Mouse (Mus musculus): ENCODE results near the gene Lzic. TPM values are rescaled to one million over a fixed set of nuclear protein-coding genes. Genes with fewer than 3 reads are reported as not detected.

The Lzic gene
- polyA plus RNA-seq, 1 experiment from 2014 or later: 43.9 TPM

GRCm38 (mm10) chr4:149525170-149525569 lies 40.1 kb downstream of the Lzic start:
- Histone ChIP-seq H3K9me3 (replicated peaks; ENCODE audit: control insufficient read depth, low read length) (no peaks in the 10 kb centered on the region), H3K36me3 (ENCODE audit: control insufficient read depth, insufficient read depth, low read length) (no peaks in the 10 kb centered on the region), H3K4me3 (ENCODE audit: low read depth, low read length) (no peak overlapping the region), H3K9ac (ENCODE audit: low read depth, low read length) (no peak overlapping the region), H3K4me1 (ENCODE audit: control insufficient read depth, insufficient read depth, low read length) (peaks cover 30% of the 10 kb centered on the region), H3K27ac (ENCODE audit: low read depth, low read length) (no peak overlapping the region), H3K27me3 (ENCODE audit: control insufficient read depth, insufficient read depth, low read length) (no peaks in the 10 kb centered on the region), H3K4me2 (no peak overlapping the region)
- no peak for ATAC-seq (replicated peaks; ENCODE audit: insufficient number of reproducible peaks, low FRiP score, low TSS enrichment)
- 77% methylated on average over 4 of the region's 4 CpGs for WGBS (ENCODE audit: insufficient replicate concordance)

- H3K36me3 ChIP-seq (ENCODE audit: control insufficient read depth, insufficient read depth, low read length): no peaks in the 10 kb centered on the region
- 71% methylated on average over 6 of the region's 6 CpGs for WGBS (ENCODE audit: insufficient replicate concordance)
- no peak for ATAC-seq (replicated peaks; ENCODE audit: insufficient number of reproducible peaks, low FRiP score, low TSS enrichment)
- H3K27me3 ChIP-seq (ENCODE audit: control insufficient read depth, insufficient read depth, low read length): no peaks in the 10 kb centered on the region
- no peak overlapping the region for H3K4me2 ChIP-seq
- H3K9ac ChIP-seq (ENCODE audit: low read depth, low read length): no peak overlapping the region
- H3K4me3 ChIP-seq (ENCODE audit: low read depth, low read length): no peak overlapping the region
- no peak overlapping the region for H3K27ac ChIP-seq (ENCODE audit: low read depth, low read length)
- no peaks in the 10 kb centered on the region for H3K9me3 ChIP-seq (replicated peaks; ENCODE audit: control insufficient read depth, low read length)
- peaks cover 31% of the 10 kb centered on the region for H3K4me1 ChIP-seq (ENCODE audit: control insufficient read depth, insufficient read depth, low read length)
These were observed 40.8 kb downstream of the Lzic start for GRCm38 (mm10) chr4:149525811-149526210.

DNA sequence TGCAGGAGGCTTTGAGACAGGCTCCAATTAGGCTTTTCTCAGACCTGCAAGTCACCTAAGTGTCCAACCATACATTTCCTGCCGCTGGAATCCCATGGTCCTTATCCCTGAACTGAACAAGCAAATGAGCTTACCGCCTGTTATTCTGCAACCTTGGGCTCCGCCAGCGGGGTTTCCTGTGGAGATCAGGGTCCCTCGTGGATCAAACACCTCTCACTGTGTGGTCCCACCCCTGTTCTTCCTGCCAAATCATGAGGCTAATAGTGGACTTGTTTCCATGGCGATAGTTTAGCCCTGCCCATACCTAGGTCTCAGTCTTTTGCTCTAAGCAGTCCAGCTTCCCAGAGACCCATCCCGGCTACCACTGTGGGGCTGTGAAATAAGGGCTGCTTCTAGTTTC lies 41.3 kb downstream of the Lzic start:
- Histone ChIP-seq H3K4me1 (ENCODE audit: control insufficient read depth, insufficient read depth, low read length) (peaks cover 31% of the 10 kb centered on the region), H3K27ac (ENCODE audit: low read depth, low read length) (no peak overlapping the region), H3K36me3 (ENCODE audit: control insufficient read depth, insufficient read depth, low read length) (no peaks in the 10 kb centered on the region), H3K27me3 (ENCODE audit: control insufficient read depth, insufficient read depth, low read length) (no peaks in the 10 kb centered on the region), H3K9me3 (replicated peaks; ENCODE audit: control insufficient read depth, low read length) (no peaks in the 10 kb centered on the region), H3K9ac (ENCODE audit: low read depth, low read length) (no peak overlapping the region), H3K4me2 (no peak overlapping the region), H3K4me3 (ENCODE audit: low read depth, low read length) (no peak overlapping the region)
- WGBS (ENCODE audit: insufficient replicate concordance): 58% methylated on average over 7 of the region's 7 CpGs
- ATAC-seq (replicated peaks; ENCODE audit: insufficient number of reproducible peaks, low FRiP score, low TSS enrichment): no peak

- ATAC-seq (replicated peaks; ENCODE audit: insufficient number of reproducible peaks, low FRiP score, low TSS enrichment): no peak
These were observed 42.8 kb downstream of the Lzic start for GRCm38 (mm10) chr4:149527621-149528354.

DNA sequence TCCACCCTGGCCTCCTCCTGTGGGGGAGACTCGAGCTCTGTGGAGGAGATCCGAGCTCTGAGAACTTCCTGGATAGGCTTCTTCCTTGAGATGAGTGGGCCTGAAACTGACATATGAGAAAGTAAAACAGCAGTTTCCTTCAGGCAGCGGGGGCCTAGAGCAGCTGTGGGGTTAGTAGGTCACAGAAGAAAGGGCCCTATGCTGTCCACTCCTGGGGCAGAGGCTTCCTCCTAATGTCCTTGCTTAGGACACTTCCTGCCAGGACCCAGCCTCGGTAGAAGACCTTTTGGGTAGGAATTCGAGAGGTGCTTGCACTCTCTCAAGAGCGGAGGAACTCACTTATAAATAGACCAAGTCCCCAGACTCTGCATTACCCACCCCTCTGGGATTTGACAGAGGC lies 44.7 kb downstream of the Lzic start:
- Histone ChIP-seq H3K4me3 (ENCODE audit: low read depth, low read length) (no peak overlapping the region), H3K9ac (ENCODE audit: low read depth, low read length) (peak overlapping the region; percentile 43; the same call in 1 of the 2 replicates), H3K4me2 (no peak overlapping the region), H3K4me1 (ENCODE audit: control insufficient read depth, insufficient read depth, low read length) (peaks cover 25% of the 10 kb centered on the region), H3K36me3 (ENCODE audit: control insufficient read depth, insufficient read depth, low read length) (no peaks in the 10 kb centered on the region), H3K27me3 (ENCODE audit: control insufficient read depth, insufficient read depth, low read length) (no peaks in the 10 kb centered on the region), H3K9me3 (replicated peaks; ENCODE audit: control insufficient read depth, low read length) (no peaks in the 10 kb centered on the region), H3K27ac (ENCODE audit: low read depth, low read length) (peak overlapping the region; percentile 4; the same call in 1 of the 2 replicates)
- no peak for ATAC-seq (replicated peaks; ENCODE audit: insufficient number of reproducible peaks, low FRiP score, low TSS enrichment)
- WGBS (ENCODE audit: insufficient replicate concordance): 41% methylated on average over 6 of the region's 6 CpGs

More at GRCm38 (mm10) chr4:149527621-149528354, 42.8 kb downstream of the Lzic start:
- peaks cover 28% of the 10 kb centered on the region for H3K4me1 ChIP-seq (ENCODE audit: control insufficient read depth, insufficient read depth, low read length)
- no peak overlapping the region for H3K4me2 ChIP-seq
- H3K27ac ChIP-seq (ENCODE audit: low read depth, low read length): no peak overlapping the region
- H3K27me3 ChIP-seq (ENCODE audit: control insufficient read depth, insufficient read depth, low read length): no peaks in the 10 kb centered on the region
- no peak overlapping the region for H3K9ac ChIP-seq (ENCODE audit: low read depth, low read length)
- H3K36me3 ChIP-seq (ENCODE audit: control insufficient read depth, insufficient read depth, low read length): no peaks in the 10 kb centered on the region
- H3K4me3 ChIP-seq (ENCODE audit: low read depth, low read length): no peak overlapping the region
- H3K9me3 ChIP-seq (replicated peaks; ENCODE audit: control insufficient read depth, low read length): no peaks in the 10 kb centered on the region
- 63% methylated on average over 15 of the region's 15 CpGs for WGBS (ENCODE audit: insufficient replicate concordance)

GRCm38 (mm10) chr4:149539441-149539840 lies 54.4 kb downstream of the Lzic start:
- no peaks in the 10 kb centered on the region for H3K27me3 ChIP-seq (ENCODE audit: control insufficient read depth, insufficient read depth, low read length)
- no peaks in the 10 kb centered on the region for H3K9me3 ChIP-seq (replicated peaks; ENCODE audit: control insufficient read depth, low read length)
- peak; percentile 68 for ATAC-seq (replicated peaks; ENCODE audit: insufficient number of reproducible peaks, low FRiP score, low TSS enrichment)
- H3K4me3 ChIP-seq (ENCODE audit: low read depth, low read length): no peak overlapping the region
- no peaks in the 10 kb centered on the region; the same call in 1 of the 2 replicates for H3K36me3 ChIP-seq (ENCODE audit: control insufficient read depth, insufficient read depth, low read length)
- peaks cover 23% of the 10 kb centered on the region for H3K4me1 ChIP-seq (ENCODE audit: control insufficient read depth, insufficient read depth, low read length)
- H3K4me2 ChIP-seq: no peak overlapping the region; the same call in 1 of the 2 replicates
- 29% methylated on average over 8 of the region's 8 CpGs for WGBS (ENCODE audit: insufficient replicate concordance)
- H3K9ac ChIP-seq (ENCODE audit: low read depth, low read length): no peak overlapping the region
- peak overlapping the region; percentile 70 for H3K27ac ChIP-seq (ENCODE audit: low read depth, low read length)

DNA sequence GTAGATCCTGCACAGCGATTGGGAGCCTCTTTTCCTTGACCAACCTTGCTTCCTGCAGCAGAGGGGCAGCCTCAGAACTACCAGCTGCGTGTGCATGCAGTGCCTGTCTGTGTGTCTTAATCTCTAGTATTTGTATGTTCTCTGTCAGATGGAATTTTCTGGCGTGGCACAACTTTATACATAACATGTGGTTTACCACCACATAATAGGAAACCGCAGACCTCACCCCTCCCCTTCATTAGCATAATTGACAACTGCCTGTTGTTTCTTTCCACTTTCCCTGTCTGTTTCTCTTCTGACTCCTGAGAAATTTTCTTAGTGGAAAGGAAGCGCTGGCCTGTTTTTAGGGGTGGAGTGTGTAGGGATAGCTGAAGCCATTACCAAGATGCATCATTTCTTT lies 56.9 kb downstream of the Lzic start:
- Histone ChIP-seq H3K27me3 (ENCODE audit: control insufficient read depth, insufficient read depth, low read length) (no peaks in the 10 kb centered on the region), H3K4me3 (ENCODE audit: low read depth, low read length) (no peak overlapping the region), H3K9me3 (replicated peaks; ENCODE audit: control insufficient read depth, low read length) (no peaks in the 10 kb centered on the region), H3K27ac (ENCODE audit: low read depth, low read length) (0 out of 2 replicates have a peak overlapping the region, but pooled peaks have one; percentile 22), H3K4me2 (no peak overlapping the region; the same call in 1 of the 2 replicates), H3K4me1 (ENCODE audit: control insufficient read depth, insufficient read depth, low read length) (peaks cover 23% of the 10 kb centered on the region), H3K9ac (ENCODE audit: low read depth, low read length) (0 out of 2 replicates have a peak overlapping the region, but pooled peaks have one; percentile 34), H3K36me3 (ENCODE audit: control insufficient read depth, insufficient read depth, low read length) (peaks cover 5% of the 10 kb centered on the region; the same call in 1 of the 2 replicates)
- WGBS (ENCODE audit: insufficient replicate concordance): 57% methylated on average over 5 of the region's 5 CpGs
- ATAC-seq (replicated peaks; ENCODE audit: insufficient number of reproducible peaks, low FRiP score, low TSS enrichment): no peak

DNA sequence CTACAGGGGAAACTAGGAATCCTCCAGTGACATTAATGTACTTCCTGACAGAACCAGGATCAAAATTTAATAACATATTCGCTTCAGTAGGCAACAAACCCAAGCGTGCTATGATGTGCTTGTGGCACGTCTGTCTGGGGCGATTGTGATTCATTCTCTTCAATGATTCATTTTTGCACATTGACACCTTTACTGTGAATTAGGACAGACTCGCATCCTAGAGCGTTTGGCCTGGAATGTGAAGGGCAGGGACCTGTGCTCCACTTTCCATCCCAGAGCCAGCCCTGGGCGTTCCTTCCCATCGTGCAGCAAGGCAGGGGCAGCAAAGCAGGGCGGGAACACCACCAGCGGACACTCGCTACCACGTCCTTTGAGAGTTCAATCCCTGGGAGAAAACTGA lies 57.4 kb downstream of the Lzic start:
- H3K9me3 ChIP-seq (replicated peaks; ENCODE audit: control insufficient read depth, low read length): no peaks in the 10 kb centered on the region
- peaks cover 5% of the 10 kb centered on the region; the same call in 1 of the 2 replicates for H3K36me3 ChIP-seq (ENCODE audit: control insufficient read depth, insufficient read depth, low read length)
- no peak overlapping the region for H3K27ac ChIP-seq (ENCODE audit: low read depth, low read length)
- peaks cover 23% of the 10 kb centered on the region for H3K4me1 ChIP-seq (ENCODE audit: control insufficient read depth, insufficient read depth, low read length)
- H3K4me3 ChIP-seq (ENCODE audit: low read depth, low read length): no peak overlapping the region
- WGBS (ENCODE audit: insufficient replicate concordance): 75% methylated on average over 12 of the region's 12 CpGs
- H3K4me2 ChIP-seq: no peak overlapping the region
- H3K27me3 ChIP-seq (ENCODE audit: control insufficient read depth, insufficient read depth, low read length): no peaks in the 10 kb centered on the region
- ATAC-seq (replicated peaks; ENCODE audit: insufficient number of reproducible peaks, low FRiP score, low TSS enrichment): no peak
- H3K9ac ChIP-seq (ENCODE audit: low read depth, low read length): no peak overlapping the region

Data from heart, embryonic 11.5 days (tissue).